Mouse (Mus musculus) cerebellum, postnatal 36 days (tissue): ENCODE data around the gene Lamp1.

Source experiments
- DNase-seq, 2 experiments: peaks; one replicate each; pipeline ENCODE4 v3.0.0; 2021 to 2022; ENCODE audit warnings: mixed read lengths in 2 of 2

Lamp1 gene

DNA sequence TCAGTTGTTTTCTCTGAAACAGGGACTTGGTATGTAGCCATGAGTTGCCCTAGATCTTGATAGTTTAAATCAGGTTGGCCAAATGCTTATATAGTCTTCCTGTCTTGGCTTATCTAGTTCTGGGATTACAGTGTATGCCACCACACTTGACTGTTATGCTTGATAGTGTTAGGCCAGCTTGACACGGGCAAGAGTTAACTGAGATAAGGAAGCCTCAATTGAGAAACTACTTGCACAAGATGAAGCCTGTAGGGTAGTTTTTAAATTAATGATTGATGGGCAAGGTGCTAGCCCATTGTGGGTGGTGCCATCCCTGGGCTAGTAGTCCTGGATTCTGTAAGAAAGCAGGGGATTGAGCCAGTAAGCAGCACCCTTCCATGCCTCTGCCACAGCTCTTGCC lies 4.6 kb downstream of the Lamp1 start:
- DNase-seq = no peak

DNA sequence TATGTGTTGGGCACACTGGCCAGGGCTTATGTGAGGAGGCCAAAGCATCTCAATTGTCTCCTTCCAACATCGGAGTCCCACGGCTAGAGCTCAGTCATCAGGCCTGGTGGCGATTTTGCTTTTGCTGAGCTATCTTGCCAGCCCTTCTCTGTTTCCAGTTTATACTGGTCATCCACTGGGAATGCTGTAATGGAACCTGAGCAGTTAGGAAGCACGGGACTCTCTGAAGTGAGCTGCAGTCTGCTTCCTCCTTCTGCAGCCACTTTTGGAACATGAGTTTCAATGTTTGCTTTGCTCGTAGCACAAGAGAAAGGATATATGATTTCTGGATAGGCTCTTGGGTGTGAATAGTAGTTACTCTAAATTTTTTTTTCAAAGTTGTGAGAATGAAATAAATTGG lies 5.4 kb downstream of the Lamp1 start:
- no peak for DNase-seq

DNA sequence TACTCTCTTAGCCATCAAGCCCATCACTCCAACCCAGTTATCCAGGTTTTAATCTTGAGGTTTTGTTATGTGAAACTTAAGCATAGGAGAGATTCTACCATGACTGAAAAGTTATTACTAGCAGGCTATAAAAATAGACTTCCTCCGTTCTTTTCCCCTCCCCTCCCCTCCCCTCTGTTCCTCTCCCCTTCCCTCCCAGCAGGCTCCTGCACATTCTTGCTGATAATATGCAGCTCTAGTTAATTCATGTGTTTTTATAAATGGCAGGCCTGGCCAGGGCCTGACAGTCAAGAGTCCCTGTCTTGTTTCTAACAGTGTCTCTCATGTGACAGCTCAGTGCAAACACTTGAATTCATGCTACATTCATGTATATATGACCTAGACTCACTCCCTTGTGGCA lies 11.5 kb downstream of the Lamp1 start:
- no peak for DNase-seq

DNA sequence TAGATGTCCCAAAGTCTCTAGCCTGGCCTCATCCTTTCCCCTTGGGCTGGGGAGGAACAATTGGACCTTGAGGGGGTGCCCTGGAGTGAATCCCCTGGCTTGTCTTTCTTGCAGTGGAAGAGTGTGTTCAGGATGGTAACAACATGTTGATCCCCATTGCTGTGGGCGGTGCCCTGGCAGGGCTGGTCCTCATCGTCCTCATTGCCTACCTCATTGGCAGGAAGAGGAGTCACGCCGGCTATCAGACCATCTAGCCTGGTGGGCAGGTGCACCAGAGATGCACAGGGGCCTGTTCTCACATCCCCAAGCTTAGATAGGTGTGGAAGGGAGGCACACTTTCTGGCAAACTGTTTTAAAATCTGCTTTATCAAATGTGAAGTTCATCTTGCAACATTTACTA lies 15.3 kb downstream of the Lamp1 start:
- DNase-seq = no peak

DNA sequence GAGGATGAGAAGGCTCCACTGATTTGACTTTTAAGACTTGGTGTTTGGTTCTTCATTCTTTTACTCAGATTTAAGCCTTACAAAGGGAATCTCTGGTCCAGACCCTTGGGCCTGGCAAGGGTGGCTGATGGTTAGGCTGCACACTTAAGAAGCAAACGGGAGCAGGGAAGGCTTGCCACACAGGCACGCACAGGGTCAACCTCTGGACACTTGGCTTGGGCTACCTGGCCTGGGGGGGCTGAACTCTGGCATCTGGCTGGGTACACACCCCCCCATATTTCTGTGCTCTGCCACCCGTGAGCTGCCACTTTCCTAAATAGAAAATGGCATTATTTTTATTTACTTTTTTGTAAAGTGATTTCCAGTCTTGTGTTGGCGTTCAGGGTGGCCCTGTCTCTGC lies 15.8 kb downstream of the Lamp1 start:
- no peak for DNase-seq

DNA sequence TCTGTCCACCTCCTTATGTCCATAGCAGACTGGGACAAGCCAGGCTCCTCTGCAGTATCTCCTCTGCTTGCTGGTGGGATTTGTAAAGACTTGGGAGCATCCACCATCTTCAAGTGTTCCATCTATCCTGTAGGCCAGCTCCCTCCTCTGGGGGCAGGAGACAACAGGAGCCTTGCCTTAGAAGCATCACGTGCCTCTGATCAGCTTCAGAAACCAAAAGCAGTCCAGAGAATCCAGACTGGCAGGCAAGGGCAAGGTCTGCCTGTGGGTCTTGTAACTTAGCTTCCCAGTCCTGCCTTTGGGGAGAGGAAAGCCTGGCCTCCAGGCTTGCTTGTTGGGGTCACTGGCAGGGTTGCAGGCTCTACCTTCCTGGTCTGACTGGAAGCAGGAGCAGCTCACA lies 16.7 kb downstream of the Lamp1 start:
- no peak for DNase-seq

DNA sequence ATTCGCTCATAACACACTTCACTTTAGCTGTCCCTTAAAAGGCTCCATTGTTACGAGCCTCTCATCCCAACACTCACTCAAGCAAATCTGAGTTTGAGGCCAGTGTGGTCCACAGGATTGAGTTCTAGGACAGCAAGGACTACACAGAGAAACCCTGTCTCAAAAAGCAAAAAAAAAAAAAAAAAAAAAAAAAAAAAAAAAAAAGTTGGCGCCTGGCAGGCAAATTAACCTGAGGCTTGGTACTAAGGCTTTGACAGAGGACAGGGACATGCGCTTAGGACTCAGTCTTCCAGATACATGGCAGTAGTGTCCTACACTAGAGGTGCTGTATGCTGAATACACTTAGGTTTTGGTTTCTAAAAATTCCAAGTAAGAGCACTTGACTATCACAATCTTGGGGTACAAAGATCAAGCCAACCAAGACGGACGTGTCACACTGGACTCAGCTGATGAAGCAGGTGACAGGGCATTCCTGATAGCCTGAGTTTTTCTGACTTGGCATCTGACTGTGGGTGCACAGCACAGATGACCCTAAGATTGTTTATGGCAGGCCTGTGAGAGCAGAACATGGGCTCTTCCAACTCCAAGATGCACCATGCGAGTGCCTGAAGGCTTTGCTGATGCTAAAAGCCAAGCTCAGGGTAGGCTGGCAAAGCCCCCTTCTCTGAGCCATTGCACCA lies 18.4 kb downstream of the Lamp1 start:
- no peak for DNase-seq

DNA sequence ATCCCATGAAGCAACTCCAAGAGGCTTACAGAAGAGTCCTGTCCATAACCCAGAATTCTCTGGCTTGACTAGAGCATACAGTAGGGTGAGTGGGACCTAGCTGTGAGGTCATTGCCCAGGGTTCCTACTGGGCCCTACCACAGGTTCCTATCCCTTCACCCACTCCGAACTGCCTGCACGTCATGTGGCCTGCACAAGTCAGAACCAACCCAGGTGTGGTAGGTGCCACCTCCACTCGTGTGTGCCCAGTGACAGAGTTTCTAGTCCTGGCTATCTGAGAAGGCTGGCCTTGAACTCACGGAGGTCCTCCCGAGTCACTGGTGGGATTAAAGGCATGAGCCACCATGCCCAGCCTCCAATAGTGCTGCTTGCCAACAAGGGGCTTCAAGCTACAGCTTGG lies 19.2 kb downstream of the Lamp1 start:
- DNase-seq = no peak

DNA sequence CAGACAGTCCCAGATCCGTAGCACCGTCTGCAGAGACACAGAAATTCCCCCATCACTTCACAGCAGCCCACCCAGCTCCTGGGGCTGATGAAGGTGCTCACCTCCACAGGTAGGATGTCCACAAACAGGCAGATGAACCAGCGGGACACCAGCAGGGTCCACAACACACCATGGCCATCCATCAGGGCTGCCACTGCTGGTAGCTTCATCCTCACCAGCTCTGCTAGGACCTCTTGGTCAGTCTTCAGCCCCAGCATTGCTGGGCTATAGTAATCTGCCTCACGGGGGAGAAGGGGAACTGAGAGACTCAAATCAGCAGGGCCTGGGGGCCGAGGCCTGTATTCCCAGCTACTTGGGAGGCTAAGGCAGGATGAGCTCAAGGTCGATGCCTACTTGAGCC lies 20.5 kb downstream of the Lamp1 start:
- no peak for DNase-seq

DNA sequence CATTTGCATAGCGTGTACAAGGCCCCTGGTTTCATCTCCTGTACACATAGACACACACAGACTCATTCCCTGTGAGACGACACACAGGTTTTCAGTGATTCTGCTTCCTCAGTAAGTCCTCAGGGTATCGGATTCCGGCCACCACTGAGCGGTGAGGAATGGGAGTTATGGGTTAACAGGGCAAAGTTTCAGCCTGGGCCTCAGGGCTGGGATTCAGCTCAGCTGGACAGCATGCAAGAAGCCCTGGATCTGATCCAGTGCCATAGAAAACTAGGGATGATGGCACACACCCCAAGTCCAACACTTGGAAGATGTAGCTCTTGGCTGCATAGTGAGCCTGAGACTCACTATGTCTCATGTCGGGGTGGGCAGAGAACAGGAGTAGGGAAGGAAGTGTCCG lies 21.0 kb downstream of the Lamp1 start:
- DNase-seq = no peak

DNA sequence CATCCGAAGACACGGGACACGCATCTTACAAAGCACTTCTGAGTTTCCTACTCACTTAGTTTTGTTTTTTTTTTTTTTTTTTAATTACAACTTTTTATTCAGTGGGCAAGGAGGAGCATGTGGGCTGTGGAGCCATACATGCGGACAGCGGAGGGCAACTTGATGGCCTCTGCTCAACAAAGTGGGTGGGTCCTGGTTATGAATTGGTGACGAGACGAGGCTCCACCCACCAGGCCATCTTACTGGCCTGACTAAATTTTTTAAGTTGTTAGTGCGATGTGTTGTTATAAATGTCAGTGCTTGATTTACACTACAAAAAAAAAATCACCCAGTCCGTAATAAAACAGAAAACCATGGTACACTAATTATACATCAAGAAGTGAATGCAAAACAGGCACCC lies 21.4 kb downstream of the Lamp1 start:
- no peak for DNase-seq

DNA sequence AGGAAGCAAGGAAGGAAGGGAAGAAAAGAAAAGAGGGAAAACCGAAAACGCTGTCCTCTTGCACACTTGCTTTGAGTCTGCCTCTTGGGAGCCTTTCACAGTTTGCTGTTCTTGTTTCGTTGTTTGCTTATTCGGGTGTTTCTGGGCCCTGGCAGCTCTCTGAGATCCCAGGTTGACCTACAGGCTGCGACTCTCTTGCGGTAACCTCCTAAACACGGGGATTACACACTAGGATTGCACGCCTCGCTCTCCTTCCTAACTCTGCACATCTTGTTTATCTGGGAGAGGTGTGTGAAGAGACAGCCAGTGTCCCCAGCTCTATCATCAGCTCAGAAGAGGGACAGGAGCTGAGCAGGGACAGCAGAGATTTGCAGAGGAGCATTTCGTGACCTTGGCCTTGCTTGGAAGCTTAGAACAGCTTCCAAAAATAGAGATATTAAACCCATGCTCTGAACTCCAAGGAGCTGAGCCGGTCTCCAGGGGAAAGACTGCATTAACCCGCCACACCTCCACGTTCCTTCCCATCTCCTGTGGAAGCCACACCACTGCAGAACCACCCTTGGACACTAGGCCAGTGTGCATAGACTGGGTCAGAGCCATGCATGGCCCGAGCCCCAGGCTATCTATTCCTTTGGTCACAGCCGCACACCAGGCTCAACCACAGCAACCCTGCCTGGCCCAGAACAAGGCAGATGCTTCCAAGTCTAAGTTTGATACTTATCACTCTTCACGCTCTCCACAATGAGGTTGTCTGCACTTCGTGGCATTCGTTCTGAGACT lies 22.1 kb downstream of the Lamp1 start:
- no peak for DNase-seq

DNA sequence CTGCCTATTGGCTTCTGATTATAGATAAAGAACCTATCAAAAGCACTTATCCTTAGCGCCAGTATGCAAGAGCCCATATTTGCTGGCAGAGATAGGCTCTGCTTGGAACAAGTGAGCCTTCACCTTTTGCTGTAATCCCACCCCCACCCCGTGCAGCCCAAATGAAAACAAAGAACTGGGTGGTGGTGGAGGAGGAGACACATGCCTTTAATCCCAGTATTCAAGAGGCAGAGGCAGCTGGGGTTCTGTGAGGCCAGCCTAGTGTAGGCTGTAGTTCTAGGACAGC lies 22.7 kb downstream of the Lamp1 start:
- DNase-seq = no peak

DNA sequence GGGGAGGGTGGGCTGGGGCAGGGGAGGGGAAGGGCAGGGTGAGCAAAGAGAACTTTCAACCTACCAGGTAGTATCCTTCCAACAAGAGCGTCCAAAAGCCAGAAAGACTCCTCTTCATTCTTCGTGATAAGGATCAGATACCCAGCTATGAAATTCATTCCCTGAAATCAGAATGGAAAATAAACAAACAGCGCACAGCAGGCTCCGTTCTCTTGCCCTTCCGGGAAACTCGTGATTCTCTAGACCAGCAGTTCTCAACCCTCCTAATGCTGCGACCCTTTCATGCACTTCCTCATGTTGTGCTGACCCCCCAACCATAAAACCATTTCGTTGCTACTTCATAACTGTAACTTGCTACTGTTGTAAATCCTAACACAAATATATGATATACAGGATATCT lies 27.9 kb downstream of the Lamp1 start:
- no peak for DNase-seq

DNA sequence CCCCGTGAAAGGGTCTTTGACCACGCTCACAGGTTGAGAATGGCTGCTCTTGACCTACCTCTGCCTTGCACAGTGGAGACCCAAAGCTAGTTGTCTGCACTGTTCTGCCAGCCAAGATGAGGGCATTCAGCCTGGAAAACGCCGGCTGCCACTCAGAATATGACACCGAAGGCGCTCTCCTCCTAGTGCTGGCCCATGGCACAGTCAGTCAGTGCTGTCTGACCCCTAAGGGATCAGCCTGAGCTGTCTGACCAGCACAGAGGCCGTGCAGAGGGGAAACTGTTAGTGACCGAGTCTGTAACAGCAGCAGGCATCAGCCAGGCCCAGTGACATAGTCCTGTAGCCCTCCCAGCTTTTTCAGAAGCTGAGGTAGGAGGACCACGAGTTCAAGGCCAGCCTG lies 28.3 kb downstream of the Lamp1 start:
- no peak for DNase-seq

DNA sequence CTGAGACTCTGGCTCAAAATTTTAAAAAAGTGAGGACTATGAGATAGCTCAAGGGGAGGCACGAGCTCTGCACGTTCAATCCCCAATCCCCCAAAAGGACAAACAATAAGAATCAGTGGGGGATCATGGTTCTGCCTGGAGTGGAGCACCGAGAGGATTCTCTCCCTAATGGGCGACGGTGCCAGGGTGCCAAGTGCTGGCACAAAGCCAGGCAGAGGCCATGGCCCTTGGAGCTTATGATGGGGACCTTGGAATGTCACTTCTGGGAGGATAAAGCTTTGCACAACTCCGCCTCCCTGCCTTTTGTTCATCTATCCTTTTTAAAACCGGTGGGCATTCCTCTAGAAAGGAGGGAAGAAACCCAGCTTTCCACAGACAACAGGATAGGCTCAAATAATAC lies 28.7 kb downstream of the Lamp1 start:
- no peak for DNase-seq

DNA sequence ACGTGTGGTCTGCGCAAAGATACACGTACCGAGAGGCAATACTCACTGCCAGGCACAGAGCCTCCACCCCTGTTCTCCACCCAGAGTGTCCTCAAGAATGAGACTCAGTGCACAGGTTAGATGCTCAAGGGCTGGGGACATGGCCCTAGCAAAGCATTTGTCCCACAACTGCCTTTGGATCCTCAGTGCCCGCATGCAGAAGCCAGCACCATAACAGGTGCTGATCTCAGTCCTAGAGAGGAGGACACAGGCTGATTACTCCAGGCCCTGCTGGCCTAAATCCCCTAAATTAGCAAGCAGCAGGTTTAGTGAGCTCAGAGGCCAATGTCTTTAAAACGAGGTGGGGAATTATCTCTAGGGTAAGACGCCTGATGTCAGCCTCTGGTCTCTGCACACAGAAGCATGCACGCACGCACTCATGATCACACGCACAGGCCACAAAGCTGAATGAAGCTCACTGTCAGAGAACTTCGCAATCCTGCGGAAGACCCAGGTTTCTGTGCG lies 29.1 kb downstream of the Lamp1 start:
- DNase-seq = no peak

DNA sequence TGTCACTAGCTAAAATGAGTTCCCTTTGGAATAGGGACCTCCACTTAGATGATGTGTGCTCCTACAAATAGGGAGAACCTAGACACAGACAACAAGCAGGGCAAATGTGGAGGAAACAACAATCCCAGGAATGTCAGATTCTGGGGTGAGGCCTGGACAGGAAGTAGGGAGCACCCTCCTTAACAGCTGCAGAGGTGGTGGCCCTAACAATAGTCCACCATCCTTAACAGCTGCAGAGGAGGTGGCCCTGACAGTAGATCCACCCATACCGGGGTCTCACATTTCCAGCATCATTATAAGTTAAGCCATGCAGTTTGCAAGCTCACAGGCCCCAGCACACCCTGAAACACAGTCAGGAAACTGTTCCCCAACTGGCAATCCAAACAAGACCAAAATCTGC lies 29.9 kb downstream of the Lamp1 start:
- no peak for DNase-seq

DNA sequence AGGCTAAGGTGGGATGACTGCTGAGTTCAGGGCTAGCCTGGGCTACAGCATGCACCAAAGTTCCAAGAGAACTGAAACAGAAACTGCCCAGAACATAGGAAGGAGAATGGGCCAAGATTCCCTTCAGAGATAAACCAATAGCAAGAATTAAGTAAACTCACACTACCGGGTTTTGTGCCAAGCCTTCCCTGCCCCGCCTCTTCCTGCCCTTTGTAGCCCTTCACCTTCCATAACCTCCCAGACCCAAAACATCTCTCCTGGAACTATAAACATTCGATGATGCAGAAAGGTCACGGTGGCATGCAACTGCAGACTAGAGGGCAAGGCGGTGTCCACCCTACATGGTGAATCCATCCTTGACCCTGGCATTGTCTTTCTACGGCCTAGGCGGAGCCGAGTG lies 31.3 kb downstream of the Lamp1 start:
- no peak for DNase-seq

DNA sequence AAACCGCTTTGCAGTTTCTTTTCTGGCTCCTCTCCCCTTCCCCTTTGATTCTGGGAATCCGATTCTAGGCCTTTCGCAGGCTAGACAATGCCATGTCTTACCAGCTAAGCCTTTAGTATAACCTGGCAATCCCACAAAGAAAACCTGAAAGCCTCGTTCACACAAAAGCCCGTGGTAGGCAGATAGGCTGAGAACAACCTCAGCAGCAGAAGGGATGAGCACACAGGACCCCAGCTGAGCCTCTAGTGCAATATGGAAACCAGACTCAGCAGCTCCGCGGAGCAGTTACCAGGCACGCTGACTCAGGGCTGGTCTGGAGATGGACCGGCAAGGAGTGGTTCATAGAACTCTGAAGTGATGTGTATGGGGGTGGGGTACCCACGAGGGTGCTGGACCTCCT lies 35.9 kb downstream of the Lamp1 start:
- DNase-seq = no peak

DNA sequence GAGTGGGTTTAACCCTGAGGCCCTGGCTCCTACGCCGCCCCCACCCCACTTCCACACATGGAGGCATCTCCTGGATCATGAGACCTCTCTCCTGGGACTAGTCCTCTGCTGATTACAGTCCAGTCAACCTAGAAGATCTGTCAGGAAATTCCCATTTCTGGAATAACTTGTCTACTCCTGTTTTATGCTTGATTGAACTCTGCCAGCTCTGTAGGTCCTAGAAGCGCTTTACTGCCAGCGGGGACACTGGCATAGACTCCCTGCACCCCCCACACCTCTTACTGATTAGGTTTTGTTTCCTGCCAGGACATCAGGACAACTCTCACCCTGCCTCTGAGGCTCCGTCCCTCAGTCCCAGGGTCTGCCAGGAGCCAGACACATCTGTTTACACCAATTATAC lies 38.5 kb downstream of the Lamp1 start:
- no peak for DNase-seq

DNA sequence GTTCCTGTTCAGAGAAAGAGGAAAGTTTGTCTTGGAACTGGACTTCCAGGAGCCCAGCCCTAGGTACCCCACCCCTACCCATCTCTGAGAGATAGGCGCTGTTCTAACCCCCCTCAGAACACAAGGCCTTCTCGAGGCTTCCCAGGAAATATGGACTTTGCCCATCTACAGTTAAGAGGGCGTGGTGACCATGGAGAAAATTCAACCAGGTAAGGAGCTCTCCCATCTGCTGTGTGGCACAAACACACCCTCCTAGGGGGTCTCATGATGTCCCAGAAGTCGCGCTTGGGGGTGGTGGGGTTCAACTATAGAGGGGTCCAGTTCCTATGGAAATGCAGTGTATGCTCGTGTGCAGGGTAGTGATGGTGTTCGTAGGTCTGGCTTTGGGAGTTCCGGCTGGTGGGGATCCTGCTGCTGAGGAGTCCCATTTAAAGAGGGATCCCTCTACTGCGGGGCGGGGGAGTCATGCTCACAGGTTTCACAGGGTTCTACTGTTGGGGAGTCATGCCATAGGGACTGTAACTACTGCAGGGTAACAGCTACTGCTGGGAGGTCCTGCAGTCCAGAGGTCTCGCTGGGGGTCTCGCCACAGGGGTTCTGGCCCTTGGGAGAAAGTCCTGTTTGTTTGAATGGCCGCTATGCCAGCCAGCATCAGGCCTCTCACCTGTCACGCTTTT lies 40.6 kb downstream of the Lamp1 start:
- DNase-seq = no peak

DNA sequence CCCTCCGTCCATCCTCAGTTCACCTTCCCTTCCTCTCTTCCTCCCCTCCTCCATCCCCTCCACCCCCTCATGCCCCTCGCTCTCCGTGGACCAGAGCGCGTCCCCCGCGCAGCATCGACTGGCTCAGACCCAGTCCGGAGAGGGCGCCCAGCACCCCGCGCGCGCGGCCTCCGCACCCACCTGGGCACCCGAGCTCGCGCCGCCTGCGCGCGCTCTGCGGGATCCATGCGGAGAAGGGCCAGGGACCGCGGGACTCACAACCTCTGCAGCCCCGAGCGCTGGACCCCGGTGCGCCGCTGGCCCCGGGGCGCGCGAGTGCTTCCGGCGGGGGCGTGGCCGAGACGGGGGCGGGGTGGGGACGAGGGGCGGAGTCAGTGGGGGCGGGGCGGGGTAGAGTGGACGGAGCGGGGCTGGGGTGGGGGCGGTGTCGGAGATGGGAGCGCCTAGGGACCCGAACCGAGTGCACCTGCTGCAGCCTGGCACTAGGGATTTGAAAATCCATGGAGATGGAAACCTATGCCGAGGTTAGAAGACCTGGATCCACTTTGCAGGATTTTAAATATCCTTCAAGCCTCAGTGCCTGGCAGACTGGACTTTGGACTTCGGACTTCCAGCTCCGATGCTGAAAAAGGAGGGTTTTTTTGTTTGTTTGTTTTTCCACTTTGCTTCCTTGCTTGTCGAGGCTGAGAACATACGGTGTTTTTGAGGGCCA lies 41.5 kb downstream of the Lamp1 start, which contains the start of gene Grtp1:
Gene Grtp1 (minus strand): TSS at position 320 of the 712 bp plus-strand sequence.
- DNase-seq = peak in 1 of 2 experiments; percentile 18

DNA sequence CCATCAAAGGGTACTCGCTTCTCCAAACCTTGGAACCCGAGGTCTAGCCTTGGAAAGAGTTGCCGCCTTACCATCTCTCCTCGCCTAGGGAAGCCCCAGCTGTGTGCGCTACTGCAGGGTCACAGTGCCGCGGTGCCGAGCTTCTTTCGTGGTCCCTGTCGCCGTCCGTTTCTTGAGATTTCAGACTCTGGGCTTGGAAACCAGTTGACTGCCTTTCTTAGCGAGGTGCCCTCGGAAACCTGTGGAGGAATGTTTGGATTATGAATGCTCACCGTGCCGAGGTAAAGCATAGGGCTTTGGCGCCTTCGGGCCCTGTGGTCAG lies 42.0 kb downstream of the Lamp1 start:
- DNase-seq = no peak
